Mouse (Mus musculus): Measurements from ENCODE around the gene Tmem135. TPM values are rescaled to one million over a fixed set of nuclear protein-coding genes. Genes with fewer than 3 reads are reported as not detected.

Gene Tmem135
- total and polyA plus RNA-seq, 3 experiments, result 23.1 to 108 (median 25.1) TPM

GRCm38 (mm10) chr7:89370086-89370485, 33.9 kb downstream of the Tmem135 start:
- DNase-seq (ENCODE audit: low spot score) (no peak), ATAC-seq (ENCODE audit: extremely low read depth, insufficient number of reproducible peaks, low FRiP score, poor library complexity, severe bottlenecking) (no peak)
- TF ChIP-seq GATA1 (IDR thresholded peaks at IDR 0.05; ENCODE audit: borderline replicate concordance, low read length), result no peak
- TF ChIP-seq TAL1 (conservative IDR thresholded peaks at IDR 0.05; ENCODE audit: low read depth, low read length), result no peak
- TF ChIP-seq CTCF (IDR thresholded peaks at IDR 0.05; ENCODE audit: low read depth, low read length), result no peak
- no peak for TF ChIP-seq GATA2 (IDR thresholded peaks at IDR 0.05; ENCODE audit: borderline replicate concordance, low read depth, low read length)
- no peak for TF ChIP-seq POLR2AphosphoS5 (IDR thresholded peaks at IDR 0.05; ENCODE audit: insufficient replicate concordance, low read depth, low read length)
- H3K27me3 ChIP-seq (ENCODE audit: insufficient read depth, low read length), result peaks cover 17% of the 10 kb centered on the region
- no peaks in the 10 kb centered on the region for H3K4me1 ChIP-seq (ENCODE audit: insufficient read depth, low read depth, low read length)
- no peak overlapping the region for H3K4me3 ChIP-seq (ENCODE audit: low read depth, low read length)
- no peaks in the 10 kb centered on the region for H3K36me3 ChIP-seq (replicated peaks)
- no peaks in the 10 kb centered on the region for H3K9me3 ChIP-seq (replicated peaks)

DNA sequence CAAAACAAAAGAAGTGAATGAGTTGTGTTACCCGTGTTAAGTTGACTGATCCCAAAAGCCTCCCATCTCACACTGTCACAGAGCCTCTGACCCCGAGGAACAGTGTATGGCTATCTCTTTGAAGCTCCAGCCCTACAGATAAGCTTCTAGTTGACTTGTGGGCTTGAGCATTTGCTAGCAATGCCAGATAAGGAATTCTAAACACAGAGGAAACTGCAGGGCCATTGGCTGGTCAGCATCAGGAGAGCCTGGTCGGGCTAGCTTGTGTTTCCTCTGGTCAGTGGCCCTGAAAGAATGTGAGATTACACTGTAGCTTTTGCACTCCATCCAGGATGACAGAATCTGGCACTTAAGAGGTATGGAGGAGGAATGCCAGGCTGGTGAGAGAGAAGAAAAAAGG, 36.4 kb downstream of the Tmem135 start:
- H3K27me3 ChIP-seq (ENCODE audit: insufficient read depth, low read length), result peaks cover 21% of the 10 kb centered on the region
- H3K9me3 ChIP-seq (replicated peaks), result no peaks in the 10 kb centered on the region
- no peaks in the 10 kb centered on the region for H3K36me3 ChIP-seq (replicated peaks)
- ATAC-seq (ENCODE audit: extremely low read depth, insufficient number of reproducible peaks, low FRiP score, poor library complexity, severe bottlenecking), result no peak
- DNase-seq (ENCODE audit: low spot score), result no peak
- TF ChIP-seq POLR2AphosphoS5 (IDR thresholded peaks at IDR 0.05; ENCODE audit: insufficient replicate concordance, low read depth, low read length) (no peak), CTCF (IDR thresholded peaks at IDR 0.05; ENCODE audit: low read depth, low read length) (no peak), GATA1 (IDR thresholded peaks at IDR 0.05; ENCODE audit: borderline replicate concordance, low read length) (no peak), TAL1 (conservative IDR thresholded peaks at IDR 0.05; ENCODE audit: low read depth, low read length) (no peak), GATA2 (IDR thresholded peaks at IDR 0.05; ENCODE audit: borderline replicate concordance, low read depth, low read length) (no peak)
- H3K4me1 ChIP-seq (ENCODE audit: insufficient read depth, low read depth, low read length), result no peaks in the 10 kb centered on the region
- no peak overlapping the region for H3K4me3 ChIP-seq (ENCODE audit: low read depth, low read length)

DNA sequence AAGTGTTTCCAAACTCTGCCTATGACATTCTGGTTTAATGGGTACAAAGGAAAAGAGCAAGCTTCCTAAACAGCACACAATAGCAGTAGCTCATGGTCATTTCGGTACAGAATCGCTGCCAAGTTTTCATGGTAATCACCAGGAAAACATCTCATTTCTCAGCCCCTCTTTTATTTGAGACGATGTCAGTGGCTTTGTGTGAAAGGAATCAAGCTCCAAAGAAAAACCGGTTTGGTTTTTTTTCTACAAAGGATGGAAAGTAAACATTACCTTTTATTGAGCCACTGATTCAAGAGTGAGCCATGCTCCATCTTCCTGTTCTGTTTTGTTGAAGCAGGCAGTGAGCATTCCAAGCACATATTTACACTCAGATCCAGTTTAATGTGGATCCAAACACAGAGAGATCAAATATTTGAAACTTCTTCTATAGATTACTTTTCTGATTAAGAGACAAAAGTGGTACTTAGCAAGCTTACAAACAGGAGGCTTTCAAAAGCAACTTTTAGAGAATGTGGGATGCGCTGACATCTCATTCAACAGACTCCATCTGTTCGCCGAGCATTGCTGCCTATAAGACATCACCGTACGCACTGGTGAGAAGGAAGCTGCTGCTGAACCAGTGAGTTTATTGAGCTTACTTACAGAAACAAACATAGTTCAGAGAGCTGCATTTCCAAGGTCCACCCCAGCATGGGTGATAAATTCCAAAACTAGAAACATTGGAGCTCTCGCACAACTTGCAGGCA, 38.7 kb downstream of the Tmem135 start:
- Histone ChIP-seq H3K4me3 (ENCODE audit: low read depth, low read length) (no peak overlapping the region), H3K36me3 (replicated peaks) (no peaks in the 10 kb centered on the region), H3K4me1 (ENCODE audit: insufficient read depth, low read depth, low read length) (no peaks in the 10 kb centered on the region), H3K9me3 (replicated peaks) (no peaks in the 10 kb centered on the region), H3K27me3 (ENCODE audit: insufficient read depth, low read length) (peaks cover 20% of the 10 kb centered on the region)
- DNase-seq (ENCODE audit: low spot score) (no peak), ATAC-seq (ENCODE audit: extremely low read depth, insufficient number of reproducible peaks, low FRiP score, poor library complexity, severe bottlenecking) (no peak)
- TF ChIP-seq GATA2 (IDR thresholded peaks at IDR 0.05; ENCODE audit: borderline replicate concordance, low read depth, low read length), result no peak
- TF ChIP-seq GATA1 (IDR thresholded peaks at IDR 0.05; ENCODE audit: borderline replicate concordance, low read length), result no peak
- TF ChIP-seq CTCF (IDR thresholded peaks at IDR 0.05; ENCODE audit: low read depth, low read length), result no peak
- no peak for TF ChIP-seq POLR2AphosphoS5 (IDR thresholded peaks at IDR 0.05; ENCODE audit: insufficient replicate concordance, low read depth, low read length)
- TF ChIP-seq TAL1 (conservative IDR thresholded peaks at IDR 0.05; ENCODE audit: low read depth, low read length), result no peak

GRCm38 (mm10) chr7:89363975-89364374, 40.0 kb downstream of the Tmem135 start:
- DNase-seq (ENCODE audit: low spot score), result no peak
- Histone ChIP-seq H3K27me3 (ENCODE audit: insufficient read depth, low read length) (peaks cover 17% of the 10 kb centered on the region), H3K9me3 (replicated peaks) (no peaks in the 10 kb centered on the region), H3K36me3 (replicated peaks) (no peaks in the 10 kb centered on the region), H3K4me1 (ENCODE audit: insufficient read depth, low read depth, low read length) (no peaks in the 10 kb centered on the region), H3K4me3 (ENCODE audit: low read depth, low read length) (no peak overlapping the region)
- TF ChIP-seq POLR2AphosphoS5 (IDR thresholded peaks at IDR 0.05; ENCODE audit: insufficient replicate concordance, low read depth, low read length) (no peak), GATA2 (IDR thresholded peaks at IDR 0.05; ENCODE audit: borderline replicate concordance, low read depth, low read length) (no peak), TAL1 (conservative IDR thresholded peaks at IDR 0.05; ENCODE audit: low read depth, low read length) (no peak), GATA1 (IDR thresholded peaks at IDR 0.05; ENCODE audit: borderline replicate concordance, low read length) (no peak), CTCF (IDR thresholded peaks at IDR 0.05; ENCODE audit: low read depth, low read length) (no peak)
- ATAC-seq (ENCODE audit: extremely low read depth, insufficient number of reproducible peaks, low FRiP score, poor library complexity, severe bottlenecking), result no peak

DNA sequence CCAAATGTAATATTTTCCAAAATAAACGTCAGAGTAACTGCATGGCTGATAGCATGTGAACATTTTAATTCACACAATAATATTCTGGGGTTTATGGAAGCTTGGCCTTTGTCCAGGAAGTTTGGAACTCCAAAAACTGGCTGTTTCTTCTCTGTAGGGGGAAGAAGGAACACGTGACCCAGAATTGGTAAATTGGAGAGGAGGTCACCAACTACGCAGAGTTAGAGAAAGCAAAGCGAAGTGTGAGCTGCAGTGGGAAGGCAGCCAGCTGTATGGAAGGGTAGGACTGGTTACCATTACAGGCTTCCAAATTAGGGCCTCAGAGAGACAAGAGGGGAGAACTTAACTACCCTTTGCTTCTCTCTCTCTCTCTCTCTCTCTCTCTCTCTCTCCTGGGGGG, 47.7 kb downstream of the Tmem135 start:
- TF ChIP-seq POLR2AphosphoS5 (IDR thresholded peaks at IDR 0.05; ENCODE audit: insufficient replicate concordance, low read depth, low read length) (no peak), GATA2 (IDR thresholded peaks at IDR 0.05; ENCODE audit: borderline replicate concordance, low read depth, low read length) (no peak), TAL1 (conservative IDR thresholded peaks at IDR 0.05; ENCODE audit: low read depth, low read length) (no peak), GATA1 (IDR thresholded peaks at IDR 0.05; ENCODE audit: borderline replicate concordance, low read length) (no peak), CTCF (IDR thresholded peaks at IDR 0.05; ENCODE audit: low read depth, low read length) (no peak)
- peaks cover 10% of the 10 kb centered on the region; the same call in 1 of the 2 replicates for H3K27me3 ChIP-seq (ENCODE audit: insufficient read depth, low read length)
- no peaks in the 10 kb centered on the region for H3K9me3 ChIP-seq (replicated peaks)
- DNase-seq (ENCODE audit: low spot score) (no peak), ATAC-seq (ENCODE audit: extremely low read depth, insufficient number of reproducible peaks, low FRiP score, poor library complexity, severe bottlenecking) (no peak)
- no peaks in the 10 kb centered on the region for H3K4me1 ChIP-seq (ENCODE audit: insufficient read depth, low read depth, low read length)
- H3K36me3 ChIP-seq (replicated peaks), result no peaks in the 10 kb centered on the region
- H3K4me3 ChIP-seq (ENCODE audit: low read depth, low read length), result no peak overlapping the region

- Histone ChIP-seq H3K4me1 (ENCODE audit: insufficient read depth, low read depth, low read length) (no peaks in the 10 kb centered on the region), H3K4me3 (ENCODE audit: low read depth, low read length) (no peak overlapping the region), H3K9me3 (replicated peaks) (no peaks in the 10 kb centered on the region), H3K27me3 (ENCODE audit: insufficient read depth, low read length) (peaks cover 8% of the 10 kb centered on the region; the same call in 1 of the 2 replicates), H3K36me3 (replicated peaks) (no peaks in the 10 kb centered on the region)
- DNase-seq (ENCODE audit: low spot score), result no peak
- ATAC-seq (ENCODE audit: extremely low read depth, insufficient number of reproducible peaks, low FRiP score, poor library complexity, severe bottlenecking), result no peak
- no peak for TF ChIP-seq TAL1 (conservative IDR thresholded peaks at IDR 0.05; ENCODE audit: low read depth, low read length)
Observed at GRCm38 (mm10) chr7:89355519-89356255, 48.3 kb downstream of the Tmem135 start.

Data from G1E (cell line).